Mouse (Mus musculus) liver, adult 2 months (tissue): ENCODE measurements at regions not wholly inside any gene's neighbourhood (a gene's known extent, or its start where the extent isn't known, plus 50 kb on each side); places are given as distances from the start of the nearest gene placed in this dataset.

Source experiments
- CTCF ChIP-seq: fragments of 200-500 bp; IDR thresholded peaks from 2 replicates; pipeline ENCODE4 v1.5.1; 2011; ENCODE audit warnings: low read depth, low read length, control low read depth
- POLR2A ChIP-seq: fragments of 200-500 bp; IDR thresholded peaks from 2 replicates; pipeline ENCODE4 v1.6.1; 2011; ENCODE audit warnings: low read length, control low read depth; ENCODE audit not compliant: insufficient read depth; ENCODE audit errors: extremely low read depth

DNA sequence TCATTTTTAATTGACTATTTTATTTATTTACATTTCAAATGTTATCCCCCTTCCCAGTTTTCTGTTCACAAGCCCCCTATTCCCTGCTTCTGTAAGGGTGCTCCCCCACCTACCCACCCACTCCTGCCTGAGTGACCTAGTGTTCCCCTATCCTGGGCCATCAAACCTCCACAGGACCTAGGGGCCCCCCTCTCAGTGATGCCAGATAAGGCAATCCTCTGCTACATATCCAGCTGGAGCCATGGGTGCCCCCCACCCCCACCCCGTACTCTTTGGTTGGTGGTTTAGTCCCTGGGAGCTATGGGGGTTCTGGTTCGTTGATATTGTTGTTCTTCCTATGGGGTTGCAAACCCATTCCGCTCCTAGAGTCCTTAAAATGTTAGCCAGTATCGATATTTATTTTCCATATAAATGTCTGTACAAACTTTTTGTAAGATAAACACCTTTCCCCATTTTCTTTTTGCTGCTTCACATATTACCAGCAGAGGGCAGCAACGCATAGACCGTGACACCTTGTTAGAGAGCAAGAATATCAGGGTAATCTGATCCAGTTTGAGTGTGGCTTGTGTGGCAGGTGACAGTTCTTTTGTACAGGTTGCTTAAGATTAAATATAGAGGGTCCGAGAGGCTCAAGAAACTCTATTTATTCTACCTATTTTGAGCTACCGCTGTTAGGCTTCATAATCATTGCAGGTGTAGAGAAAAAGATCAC, 177.2 kb upstream of the Scn7a start:
- TF ChIP-seq CTCF (peak; percentile 20; the same call in 1 of the 2 replicates), POLR2A (no peak)
